Mouse (Mus musculus): ENCODE measurements around the gene Npcd. TPM values are rescaled to one million over a fixed set of nuclear protein-coding genes. Genes with fewer than 3 reads are reported as not detected.

Npcd gene
- total RNA-seq, 2 experiments from 2014 or later: 1.3 to 1.5 TPM

GRCm38 (mm10) chr15:79770629-79771240, 63.3 kb downstream of the Npcd start:
- DNase-seq (ENCODE audit: low spot score in 2 of 2): no peak

GRCm38 (mm10) chr15:79768302-79768701, 65.7 kb downstream of the Npcd start:
- DNase-seq (ENCODE audit: low spot score in 2 of 2): no peak

- DNase-seq (ENCODE audit: low spot score in 2 of 2): no peak
These were observed 66.6 kb downstream of the Npcd start for GRCm38 (mm10) chr15:79767327-79767961.

- DNase-seq (ENCODE audit: low spot score in 2 of 2): no peak
These were observed 67.4 kb downstream of the Npcd start for GRCm38 (mm10) chr15:79766586-79767071.

GRCm38 (mm10) chr15:79766168-79766567, 67.9 kb downstream of the Npcd start:
- no peak for DNase-seq (ENCODE audit: low spot score in 2 of 2)

- no peak for DNase-seq (ENCODE audit: low spot score in 2 of 2)
These were observed 68.7 kb downstream of the Npcd start for GRCm38 (mm10) chr15:79765361-79765760.

- DNase-seq (ENCODE audit: low spot score in 2 of 2): no peak
These were observed 69.3 kb downstream of the Npcd start for GRCm38 (mm10) chr15:79764539-79765267.

- DNase-seq (ENCODE audit: low spot score in 2 of 2): peak in 1 of 2 experiments; percentile 42
These were observed 70.3 kb downstream of the Npcd start for GRCm38 (mm10) chr15:79763601-79764246.

GRCm38 (mm10) chr15:79763001-79763400, 71.0 kb downstream of the Npcd start:
- no peak for DNase-seq (ENCODE audit: low spot score in 2 of 2)

GRCm38 (mm10) chr15:79760956-79761355, 73.1 kb downstream of the Npcd start:
- DNase-seq (ENCODE audit: low spot score in 2 of 2): no peak

- no peak for DNase-seq (ENCODE audit: low spot score in 2 of 2)
These were observed 76.9 kb downstream of the Npcd start for GRCm38 (mm10) chr15:79757118-79757517.

- no peak for DNase-seq (ENCODE audit: low spot score in 2 of 2)
These were observed 77.9 kb downstream of the Npcd start for GRCm38 (mm10) chr15:79755977-79756625.

- no peak for DNase-seq (ENCODE audit: low spot score in 2 of 2)
These were observed 78.9 kb downstream of the Npcd start for GRCm38 (mm10) chr15:79755176-79755575.

GRCm38 (mm10) chr15:79753873-79754272, 80.2 kb downstream of the Npcd start:
- DNase-seq (ENCODE audit: low spot score in 2 of 2): no peak

GRCm38 (mm10) chr15:79753420-79753752, 80.7 kb downstream of the Npcd start:
- DNase-seq (ENCODE audit: low spot score in 2 of 2): no peak

- peak; percentile 72 to 75 for DNase-seq (ENCODE audit: low spot score in 2 of 2)
These were observed 81.2 kb downstream of the Npcd start for GRCm38 (mm10) chr15:79752742-79753419.

- no peak for DNase-seq (ENCODE audit: low spot score in 2 of 2)
These were observed 82.3 kb downstream of the Npcd start for GRCm38 (mm10) chr15:79751772-79752171.

- no peak for DNase-seq (ENCODE audit: low spot score in 2 of 2)
These were observed 83.8 kb downstream of the Npcd start for GRCm38 (mm10) chr15:79750266-79750665.

- DNase-seq (ENCODE audit: low spot score in 2 of 2): no peak
These were observed 84.9 kb downstream of the Npcd start for GRCm38 (mm10) chr15:79749162-79749561.

- no peak for DNase-seq (ENCODE audit: low spot score in 2 of 2)
These were observed 86.0 kb downstream of the Npcd start for GRCm38 (mm10) chr15:79747998-79748397.

GRCm38 (mm10) chr15:79745883-79746282, 88.2 kb downstream of the Npcd start:
- no peak for DNase-seq (ENCODE audit: low spot score in 2 of 2)
